Mouse (Mus musculus) liver, embryonic 14.5 days (tissue): ENCODE data around the gene Uckl1.

Source experiments
- CTCF ChIP-seq: IDR thresholded peaks from 2 replicates; pipeline ENCODE4 v1.5.1; 2016; ENCODE audit warnings: antibody characterized with exemption, low read depth, control low read depth
- EP300 ChIP-seq: IDR thresholded peaks from 2 replicates; pipeline ENCODE4 v1.6.1; 2016; ENCODE audit warnings: antibody characterized with exemption, low read depth

DNA sequence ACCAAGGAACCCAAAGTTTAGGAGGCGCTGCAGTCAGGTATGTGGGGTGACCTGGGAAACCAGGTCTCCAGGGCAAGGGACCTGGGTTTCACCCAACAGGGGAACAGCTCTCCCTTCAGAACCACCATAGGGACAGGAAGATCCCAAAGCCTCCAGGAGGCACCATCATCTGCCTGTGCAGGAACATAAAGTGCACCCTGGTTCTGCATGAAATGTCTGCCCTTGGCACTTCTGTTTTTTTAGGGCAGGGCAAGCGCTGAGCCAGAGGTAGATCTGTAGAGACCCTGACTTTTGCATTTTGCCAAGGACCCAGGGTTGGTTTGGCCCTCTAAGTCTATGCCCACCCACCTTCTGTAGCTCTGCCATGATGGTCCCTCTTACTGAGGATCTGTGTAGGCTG is 2.3 kb downstream of the Uckl1 start:
- TF ChIP-seq CTCF, result no peak
- no peak for TF ChIP-seq EP300
